Mouse (Mus musculus): Measurements from ENCODE around the gene Wdr18. TPM values are rescaled to one million over a fixed set of nuclear protein-coding genes. Genes with fewer than 3 reads are reported as not detected.
"Not testable (repeated sequence)": the region's sequence is repeated elsewhere in the genome, so short reads cannot be mapped to it uniquely, and the experiment has no call there.

The Wdr18 gene
- polyA plus RNA-seq, 1 experiment from 2014 or later, result 97.6 TPM

GRCm38 (mm10) chr10:79950661-79951060 lies 9.3 kb upstream of the Wdr18 start:
- peaks cover 15% of the 10 kb centered on the region for H3K36me3 ChIP-seq (ENCODE audit: control insufficient read depth, insufficient read depth, low read length)
- ATAC-seq (replicated peaks; ENCODE audit: insufficient number of reproducible peaks, low FRiP score, low TSS enrichment), result no peak

GRCm38 (mm10) chr10:79953946-79954345 lies 6.0 kb upstream of the Wdr18 start:
- no peak overlapping the region for H3K4me3 ChIP-seq (ENCODE audit: low read depth, low read length)
- H3K4me1 ChIP-seq (ENCODE audit: control insufficient read depth, insufficient read depth, low read length), result no peaks in the 10 kb centered on the region; the same call in 1 of the 2 replicates
- H3K9ac ChIP-seq (ENCODE audit: low read depth, low read length), result no peak overlapping the region

More at GRCm38 (mm10) chr10:79950661-79951060, 9.3 kb upstream of the Wdr18 start:
- H3K27ac ChIP-seq (ENCODE audit: low read depth, low read length), result no peak overlapping the region
- H3K9ac ChIP-seq (ENCODE audit: low read depth, low read length), result no peak overlapping the region
- peaks cover 20% of the 10 kb centered on the region for H3K4me1 ChIP-seq (ENCODE audit: control insufficient read depth, insufficient read depth, low read length)
- no peak overlapping the region for H3K4me3 ChIP-seq (ENCODE audit: low read depth, low read length)
- H3K9me3 ChIP-seq (replicated peaks; ENCODE audit: control insufficient read depth, low read length), result no peaks in the 10 kb centered on the region
- no peaks in the 10 kb centered on the region for H3K27me3 ChIP-seq (ENCODE audit: control insufficient read depth, insufficient read depth, low read length)
- 82% methylated on average over 18 of the region's 18 CpGs for WGBS (ENCODE audit: insufficient replicate concordance)
- H3K4me2 ChIP-seq, result no peak overlapping the region

GRCm38 (mm10) chr10:79955691-79956090 lies 4.3 kb upstream of the Wdr18 start:
- no peak overlapping the region for H3K4me2 ChIP-seq
- H3K4me1 ChIP-seq (ENCODE audit: control insufficient read depth, insufficient read depth, low read length), result peaks cover 2% of the 10 kb centered on the region
- ATAC-seq (replicated peaks; ENCODE audit: insufficient number of reproducible peaks, low FRiP score, low TSS enrichment), result no peak

More at GRCm38 (mm10) chr10:79953946-79954345, 6.0 kb upstream of the Wdr18 start:
- Histone ChIP-seq H3K4me2 (no peak overlapping the region), H3K27ac (ENCODE audit: low read depth, low read length) (no peak overlapping the region), H3K36me3 (ENCODE audit: control insufficient read depth, insufficient read depth, low read length) (peaks cover 13% of the 10 kb centered on the region), H3K9me3 (replicated peaks; ENCODE audit: control insufficient read depth, low read length) (no peaks in the 10 kb centered on the region), H3K27me3 (ENCODE audit: control insufficient read depth, insufficient read depth, low read length) (no peaks in the 10 kb centered on the region)
- ATAC-seq (replicated peaks; ENCODE audit: insufficient number of reproducible peaks, low FRiP score, low TSS enrichment), result no peak
- WGBS (ENCODE audit: insufficient replicate concordance), result 89% methylated on average over 6 of the region's 6 CpGs

GRCm38 (mm10) chr10:79956643-79957154 lies 3.3 kb upstream of the Wdr18 start:
- H3K27me3 ChIP-seq (ENCODE audit: control insufficient read depth, insufficient read depth, low read length), result no peaks in the 10 kb centered on the region
- no peak overlapping the region for H3K9ac ChIP-seq (ENCODE audit: low read depth, low read length)
- H3K36me3 ChIP-seq (ENCODE audit: control insufficient read depth, insufficient read depth, low read length), result no peaks in the 10 kb centered on the region; the same call in 1 of the 2 replicates
- H3K9me3 ChIP-seq (replicated peaks; ENCODE audit: control insufficient read depth, low read length), result no peaks in the 10 kb centered on the region
- no peak overlapping the region for H3K4me2 ChIP-seq
- 36% methylated on average over 4 of the region's 4 CpGs for WGBS (ENCODE audit: insufficient replicate concordance)
- H3K27ac ChIP-seq (ENCODE audit: low read depth, low read length), result no peak overlapping the region
- peaks cover 9% of the 10 kb centered on the region for H3K4me1 ChIP-seq (ENCODE audit: control insufficient read depth, insufficient read depth, low read length)
- ATAC-seq (replicated peaks; ENCODE audit: insufficient number of reproducible peaks, low FRiP score, low TSS enrichment), result no peak
- no peak overlapping the region for H3K4me3 ChIP-seq (ENCODE audit: low read depth, low read length)

More at GRCm38 (mm10) chr10:79955691-79956090, 4.3 kb upstream of the Wdr18 start:
- Histone ChIP-seq H3K27me3 (ENCODE audit: control insufficient read depth, insufficient read depth, low read length) (no peaks in the 10 kb centered on the region), H3K27ac (ENCODE audit: low read depth, low read length) (no peak overlapping the region), H3K9me3 (replicated peaks; ENCODE audit: control insufficient read depth, low read length) (no peaks in the 10 kb centered on the region), H3K4me3 (ENCODE audit: low read depth, low read length) (no peak overlapping the region), H3K36me3 (ENCODE audit: control insufficient read depth, insufficient read depth, low read length) (0 out of 2 replicates have a peak, but pooled peaks cover 7% of the 10 kb centered on the region), H3K9ac (ENCODE audit: low read depth, low read length) (no peak overlapping the region)
- WGBS (ENCODE audit: insufficient replicate concordance), result 70% methylated on average over 9 of the region's 9 CpGs

- Histone ChIP-seq H3K27ac (ENCODE audit: low read depth, low read length) (no peak overlapping the region), H3K4me3 (ENCODE audit: low read depth, low read length) (no peak overlapping the region), H3K9ac (ENCODE audit: low read depth, low read length) (no peak overlapping the region)
These were observed 1.7 kb upstream of the Wdr18 start for GRCm38 (mm10) chr10:79958140-79958816.

GRCm38 (mm10) chr10:79959412-79959811 lies 540 bp upstream of the Wdr18 start:
- ATAC-seq (replicated peaks; ENCODE audit: insufficient number of reproducible peaks, low FRiP score, low TSS enrichment), result not testable (repeated sequence)
- WGBS (ENCODE audit: insufficient replicate concordance), result 42% methylated on average over 10 of the region's 10 CpGs

More at GRCm38 (mm10) chr10:79958140-79958816, 1.7 kb upstream of the Wdr18 start:
- no peaks in the 10 kb centered on the region for H3K27me3 ChIP-seq (ENCODE audit: control insufficient read depth, insufficient read depth, low read length)
- peaks cover 9% of the 10 kb centered on the region for H3K4me1 ChIP-seq (ENCODE audit: control insufficient read depth, insufficient read depth, low read length)
- ATAC-seq (replicated peaks; ENCODE audit: insufficient number of reproducible peaks, low FRiP score, low TSS enrichment), result no peak
- no peaks in the 10 kb centered on the region for H3K9me3 ChIP-seq (replicated peaks; ENCODE audit: control insufficient read depth, low read length)
- peaks cover 2% of the 10 kb centered on the region; the same call in 1 of the 2 replicates for H3K36me3 ChIP-seq (ENCODE audit: control insufficient read depth, insufficient read depth, low read length)
- 17% methylated on average over 21 of the region's 21 CpGs for WGBS (ENCODE audit: insufficient replicate concordance)
- H3K4me2 ChIP-seq, result peak overlapping the region; percentile 44

GRCm38 (mm10) chr10:79960671-79961294 lies 831 bp downstream of the Wdr18 start:
- H3K4me1 ChIP-seq (ENCODE audit: control insufficient read depth, insufficient read depth, low read length), result peaks cover 9% of the 10 kb centered on the region
- H3K4me2 ChIP-seq, result peak overlapping the region; percentile 93
- peak overlapping the region; percentile 97 for H3K4me3 ChIP-seq (ENCODE audit: low read depth, low read length)
- H3K36me3 ChIP-seq (ENCODE audit: control insufficient read depth, insufficient read depth, low read length), result peaks cover 6% of the 10 kb centered on the region
- WGBS (ENCODE audit: insufficient replicate concordance), result 14% methylated on average over 10 of the region's 10 CpGs
- H3K27me3 ChIP-seq (ENCODE audit: control insufficient read depth, insufficient read depth, low read length), result no peaks in the 10 kb centered on the region
- ATAC-seq (replicated peaks; ENCODE audit: insufficient number of reproducible peaks, low FRiP score, low TSS enrichment), result no peak
- peak overlapping the region; percentile 89 for H3K9ac ChIP-seq (ENCODE audit: low read depth, low read length)
- H3K9me3 ChIP-seq (replicated peaks; ENCODE audit: control insufficient read depth, low read length), result no peaks in the 10 kb centered on the region
- no peak overlapping the region for H3K27ac ChIP-seq (ENCODE audit: low read depth, low read length)

More at GRCm38 (mm10) chr10:79959412-79959811, 540 bp upstream of the Wdr18 start:
- H3K27ac ChIP-seq (ENCODE audit: low read depth, low read length); H3K27me3 ChIP-seq (ENCODE audit: control insufficient read depth, insufficient read depth, low read length); H3K4me1 ChIP-seq (ENCODE audit: control insufficient read depth, insufficient read depth, low read length); H3K36me3 ChIP-seq (ENCODE audit: control insufficient read depth, insufficient read depth, low read length); H3K9me3 ChIP-seq (replicated peaks; ENCODE audit: control insufficient read depth, low read length); H3K9ac ChIP-seq (ENCODE audit: low read depth, low read length): not testable (repeated sequence)
- Histone ChIP-seq H3K4me3 (ENCODE audit: low read depth, low read length) (peak overlapping the region; percentile 97; the same call in 1 of the 2 replicates), H3K4me2 (peak overlapping the region; percentile 20; the same call in 1 of the 2 replicates)

GRCm38 (mm10) chr10:79964727-79965126 lies 4.8 kb downstream of the Wdr18 start:
- H3K4me2 ChIP-seq, result no peak overlapping the region
- H3K9me3 ChIP-seq (replicated peaks; ENCODE audit: control insufficient read depth, low read length), result no peaks in the 10 kb centered on the region
- no peak for ATAC-seq (replicated peaks; ENCODE audit: insufficient number of reproducible peaks, low FRiP score, low TSS enrichment)
- H3K27me3 ChIP-seq (ENCODE audit: control insufficient read depth, insufficient read depth, low read length), result peaks cover 9% of the 10 kb centered on the region
- H3K4me3 ChIP-seq (ENCODE audit: low read depth, low read length), result no peak overlapping the region
- WGBS (ENCODE audit: insufficient replicate concordance), result 90% methylated on average over 7 of the region's 7 CpGs
- no peak overlapping the region for H3K27ac ChIP-seq (ENCODE audit: low read depth, low read length)
- peaks cover 9% of the 10 kb centered on the region for H3K4me1 ChIP-seq (ENCODE audit: control insufficient read depth, insufficient read depth, low read length)
- no peak overlapping the region for H3K9ac ChIP-seq (ENCODE audit: low read depth, low read length)
- peaks cover 32% of the 10 kb centered on the region for H3K36me3 ChIP-seq (ENCODE audit: control insufficient read depth, insufficient read depth, low read length)
